Mouse (Mus musculus): Measurements from ENCODE around the gene Gm2431.
A peak's percentile ranks its signal among the peaks of the same experiment; 100 is the strongest.
"Not testable (repeated sequence)": the region's sequence is repeated elsewhere in the genome, so short reads cannot be mapped to it uniquely, and the experiment has no call there.

Gm2431 gene

GRCm38 (mm10) chr7:142258254-142258653, at the start of gene Gm2431:
Gene Gm2431 (minus strand): TSS chr7:142258354.
- not testable (repeated sequence) for DNase-seq

GRCm38 (mm10) chr7:142303929-142304328, 45.8 kb upstream of the Gm2431 start:
- DNase-seq = not testable (repeated sequence)

- no peak for DNase-seq
Observed at GRCm38 (mm10) chr7:142303249-142303648, 45.1 kb upstream of the Gm2431 start, which contains the start of gene Krtap5-4. Gene Krtap5-4 (plus strand): TSS chr7:142303549.

GRCm38 (mm10) chr7:142297018-142297417, 38.9 kb upstream of the Gm2431 start, which contains the start of gene Krtap5-1:
Gene Krtap5-1 (minus strand): TSS chr7:142297118.
- not testable (repeated sequence) for DNase-seq

GRCm38 (mm10) chr7:142296108-142296507, 38.0 kb upstream of the Gm2431 start:
- not testable (repeated sequence) for DNase-seq

- DNase-seq = no peak
Observed at GRCm38 (mm10) chr7:142295418-142295817, 37.3 kb upstream of the Gm2431 start.

- DNase-seq = not testable (repeated sequence)
Observed at GRCm38 (mm10) chr7:142293851-142294250, 35.7 kb upstream of the Gm2431 start.

GRCm38 (mm10) chr7:142285910-142286612, 27.9 kb upstream of the Gm2431 start:
- DNase-seq = not testable (repeated sequence)

GRCm38 (mm10) chr7:142285130-142285835, 27.1 kb upstream of the Gm2431 start:
- DNase-seq = peak; percentile 44

GRCm38 (mm10) chr7:142284615-142285080, 26.5 kb upstream of the Gm2431 start:
- peak; percentile 86 for DNase-seq

GRCm38 (mm10) chr7:142284023-142284591, 26.0 kb upstream of the Gm2431 start:
- peak; percentile 34 for DNase-seq

GRCm38 (mm10) chr7:142282847-142283246, 24.7 kb upstream of the Gm2431 start:
- not testable (repeated sequence) for DNase-seq

GRCm38 (mm10) chr7:142279291-142279690, 21.1 kb upstream of the Gm2431 start:
- not testable (repeated sequence) for DNase-seq

- peak; percentile 37 for DNase-seq
Observed at GRCm38 (mm10) chr7:142278183-142278582, 20.0 kb upstream of the Gm2431 start.

GRCm38 (mm10) chr7:142274263-142274662, 16.1 kb upstream of the Gm2431 start, which contains the start of gene Gm4559:
Gene Gm4559 (minus strand): TSS chr7:142274363.
- not testable (repeated sequence) for DNase-seq

- DNase-seq = peak; percentile 10
Observed at GRCm38 (mm10) chr7:142255517-142255916, 2.6 kb downstream of the Gm2431 start.

- DNase-seq = no peak
Observed at GRCm38 (mm10) chr7:142249824-142250223, 8.3 kb downstream of the Gm2431 start.

- no peak for DNase-seq
Observed at GRCm38 (mm10) chr7:142240978-142241377, 17.2 kb downstream of the Gm2431 start, which contains the start of gene Gm40460. Gene Gm40460 (minus strand): TSS chr7:142241078.

- DNase-seq = no peak
Observed at GRCm38 (mm10) chr7:142231540-142231939, 26.6 kb downstream of the Gm2431 start.

GRCm38 (mm10) chr7:142229871-142230270, 28.3 kb downstream of the Gm2431 start, which contains the start of gene Krtap5-5:
Gene Krtap5-5 (minus strand): TSS chr7:142229971.
- not testable (repeated sequence) for DNase-seq

- no peak for DNase-seq
Observed at GRCm38 (mm10) chr7:142224518-142224917, 33.6 kb downstream of the Gm2431 start.

- not testable (repeated sequence) for DNase-seq
Observed at GRCm38 (mm10) chr7:142212136-142212535, 46.0 kb downstream of the Gm2431 start.

- no peak for DNase-seq
Observed at GRCm38 (mm10) chr7:142211559-142211958, 46.6 kb downstream of the Gm2431 start, which contains the start of gene Gm7579. Gene Gm7579 (plus strand): TSS chr7:142211859.
